ENCODE assay signal across 9 mouse cellular contexts in genomic region chr19:38507251-38507965, GRCm38 (mm10). TPM values are rescaled to one million over a fixed set of nuclear protein-coding genes. Genes with fewer than 3 reads are reported as not detected.
A peak's percentile ranks its signal among the peaks of the same experiment; 100 is the strongest.
DNase-seq lines count a peak whose midpoint lies in the region; ATAC-seq and TF ChIP-seq lines count a peak whose summit lies in the region.
"Had no signal": no experiment of that assay in that cellular context is flagged by ENCODE, and none has a peak within 500 bp of the region (broad histone marks: within the 10 kb centered on the region; RNA-seq: fewer than 3 reads in every experiment).

No protein-coding gene starts in this region.

- H3K27ac ChIP-seq in lung, embryonic 14.5 days (ENCODE audit: low read depth), result peak overlapping the region; percentile 56; the same call in 1 of the 2 replicates
- no peak overlapping the region for H3K27ac ChIP-seq in lung, postnatal 0 days (ENCODE audit: low read length)
- peak overlapping the region; percentile 74 for H3K27ac ChIP-seq in limb, embryonic 13.5 days

- no peaks in the 10 kb centered on the region for H3K4me1 ChIP-seq in lung, embryonic 14.5 days (ENCODE audit: insufficient read depth)
- no peaks in the 10 kb centered on the region for H3K4me1 ChIP-seq in lung, postnatal 0 days (ENCODE audit: insufficient read depth, low read depth, low read length)
- peaks cover 25% of the 10 kb centered on the region for H3K4me1 ChIP-seq in limb, embryonic 13.5 days

- H3K27me3 ChIP-seq in lung, embryonic 14.5 days (ENCODE audit: insufficient read depth, low read length), result no peaks in the 10 kb centered on the region
- no peaks in the 10 kb centered on the region for H3K27me3 ChIP-seq in lung, postnatal 0 days (replicated peaks; ENCODE audit: insufficient read depth, low read length)
- H3K27me3 ChIP-seq in limb, embryonic 13.5 days, result no peaks in the 10 kb centered on the region

- no peak overlapping the region for H3K4me2 ChIP-seq in lung, embryonic 14.5 days
- H3K4me2 ChIP-seq in lung, postnatal 0 days (replicated peaks; ENCODE audit: low read depth, low read length), result no peak overlapping the region
- H3K4me2 ChIP-seq in limb, embryonic 13.5 days (replicated peaks), result no peak overlapping the region

- no peaks in the 10 kb centered on the region for H3K9me3 ChIP-seq in lung, embryonic 14.5 days (ENCODE audit: low read depth, low read length)
- H3K9me3 ChIP-seq in lung, postnatal 0 days (ENCODE audit: low read length), result no peaks in the 10 kb centered on the region
- H3K9me3 ChIP-seq in limb, embryonic 13.5 days, result no peaks in the 10 kb centered on the region

- no peak overlapping the region for H3K9ac ChIP-seq in lung, embryonic 14.5 days
- H3K9ac ChIP-seq in lung, postnatal 0 days (replicated peaks; ENCODE audit: low read depth), result no peak overlapping the region
- H3K9ac ChIP-seq in limb, embryonic 13.5 days, result no peak overlapping the region

- H3K4me3 ChIP-seq in lung, embryonic 14.5 days (ENCODE audit: low read depth, low read length), result no peak overlapping the region
- H3K4me3 ChIP-seq in lung, postnatal 0 days (ENCODE audit: low read depth, low read length), result no peak overlapping the region
- H3K4me3 ChIP-seq in limb, embryonic 13.5 days, result no peak overlapping the region

- WGBS in lung, embryonic 14.5 days, result 68% methylated on average over 12 of the region's 12 CpGs
- 59% methylated on average over 12 of the region's 12 CpGs for WGBS in lung, postnatal 0 days
- 74% methylated on average over 12 of the region's 12 CpGs for WGBS in limb, embryonic 13.5 days

- peak; percentile 30 for DNase-seq in lung, embryonic 14.5 days
- no peak for DNase-seq in lung, postnatal 0 days (ENCODE audit: low spot score)
- DNase-seq in frontal cortex, adult 2 months (ENCODE audit: extremely low spot score in 1 of 2, low spot score in 1 of 2), result peak; percentile 3 to 25
- DNase-seq in right cerebral cortex, postnatal 36 days (ENCODE audit: low spot score in 2 of 2), result peak; percentile 32 to 34
- no peak for DNase-seq in cerebellum, adult 9-11 months
- DNase-seq in urinary bladder, postnatal 25 days (ENCODE audit: low spot score), result no peak
- DNase-seq in gastrocnemius, adult 18-20 months (ENCODE audit: low spot score), result no peak

- no peak for TF ChIP-seq CTCF in lung, embryonic 14.5 days (IDR thresholded peaks at IDR 0.05; ENCODE audit: low read depth)
- no peak for TF ChIP-seq CTCF in lung, postnatal 0 days (IDR thresholded peaks at IDR 0.05)

- no peaks in the 10 kb centered on the region for H3K36me3 ChIP-seq in lung, embryonic 14.5 days (ENCODE audit: insufficient read depth)
- H3K36me3 ChIP-seq in lung, postnatal 0 days (ENCODE audit: insufficient read depth, low read length), result no peaks in the 10 kb centered on the region
- no peaks in the 10 kb centered on the region for H3K36me3 ChIP-seq in limb, embryonic 13.5 days

- ATAC-seq in lung, embryonic 14.5 days (ENCODE audit: insufficient read depth), result no peak; the same call in 1 of the 2 replicates
- ATAC-seq in lung, postnatal 0 days, result no peak
- peak; percentile 78 for ATAC-seq in limb, embryonic 13.5 days (ENCODE audit: low FRiP score, low read depth)

- TF ChIP-seq EP300 in lung, postnatal 0 days (IDR thresholded peaks at IDR 0.05), result no peak

RNA-seq across cellular contexts. Expression of gene Plce1, which starts 26.5 kb away (rescaled TPM):
- 3.8 and 4.5 TPM in 2 replicates for polyA plus RNA-seq in lung, embryonic 14.5 days (2014; fragmentation: Nextera tagmentation; extraction: Ambion mirVana)
- polyA plus RNA-seq in lung, postnatal 0 days (2015; fragmentation: Nextera tagmentation; extraction: Ambion mirVana), result 2.0 and 3.1 TPM in 2 replicates
- 4.7 and 5.5 TPM in 2 replicates for polyA plus RNA-seq in frontal cortex, adult 2 months (2012; rRNA removed)
- 9.4 and 10.1 TPM in 2 replicates for polyA plus RNA-seq in limb, embryonic 13.5 days (2015; fragmentation: Nextera tagmentation; extraction: Ambion mirVana)
- 1 to 10 TPM; 4.5 to 6.0 TPM for total RNA-seq in gastrocnemius, adult 18-20 months (2021)
- total RNA-seq: MEL had no signal

Comparison
In these comparisons a context has a peak if more than half of its experiments do, and no peak if none do; other contexts are left out.
1. DNase-seq: peak in lung, embryonic 14.5 days (single experiment), frontal cortex, adult 2 months (2 of 2) and right cerebral cortex, postnatal 36 days (2 of 2); none in lung, postnatal 0 days (single experiment), cerebellum, adult 9-11 months (single experiment), urinary bladder, postnatal 25 days (single experiment) and gastrocnemius, adult 18-20 months (single experiment).